Mouse (Mus musculus) neural tube, embryonic 10.5 days (tissue): ENCODE results near the gene Flt1.

Experiments
- DNase-seq: peaks from one replicate; pipeline ENCODE4 v3.0.0-alpha.2; 2017; ENCODE audit warnings: low spot score; ENCODE audit errors: extremely low spot score

The Flt1 gene

DNA sequence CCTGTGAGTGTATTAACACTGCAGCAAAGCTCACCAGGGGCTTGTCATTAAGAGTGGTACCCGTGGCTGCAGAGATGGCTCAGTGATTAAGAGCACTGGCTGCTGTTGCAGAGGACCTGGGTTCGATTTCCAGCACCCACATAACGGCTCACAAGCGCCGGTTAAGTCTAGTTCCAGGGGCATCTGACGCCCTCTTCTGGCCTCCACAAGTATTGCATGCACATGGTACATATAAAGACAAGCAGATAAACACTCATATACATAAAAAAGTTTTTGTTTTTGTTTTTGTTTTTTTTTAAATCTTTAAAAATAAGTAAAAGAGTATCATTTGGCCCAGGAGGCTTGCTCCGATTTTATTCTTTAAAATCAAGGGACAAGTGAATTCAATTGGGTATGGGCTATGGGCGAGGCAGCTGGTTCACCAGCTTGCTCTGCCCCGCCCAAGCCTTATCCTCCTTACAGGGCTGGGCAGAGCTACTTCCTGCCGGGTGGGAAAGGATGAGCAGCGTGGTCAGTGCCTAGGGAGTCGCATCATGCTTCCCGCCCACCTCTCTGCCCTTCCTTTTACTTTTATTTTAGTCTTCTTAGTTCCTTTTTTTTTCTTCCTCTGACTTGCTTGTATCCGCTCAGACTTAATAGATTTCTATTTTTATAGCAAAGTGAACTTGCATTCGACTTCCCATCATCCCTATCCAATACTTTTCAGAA, 57.0 kb downstream of the Flt1 start:
- DNase-seq = no peak

- DNase-seq = no peak
These were observed 59.9 kb downstream of the Flt1 start for GRCm38 (mm10) chr5:147665946-147666345.

DNA sequence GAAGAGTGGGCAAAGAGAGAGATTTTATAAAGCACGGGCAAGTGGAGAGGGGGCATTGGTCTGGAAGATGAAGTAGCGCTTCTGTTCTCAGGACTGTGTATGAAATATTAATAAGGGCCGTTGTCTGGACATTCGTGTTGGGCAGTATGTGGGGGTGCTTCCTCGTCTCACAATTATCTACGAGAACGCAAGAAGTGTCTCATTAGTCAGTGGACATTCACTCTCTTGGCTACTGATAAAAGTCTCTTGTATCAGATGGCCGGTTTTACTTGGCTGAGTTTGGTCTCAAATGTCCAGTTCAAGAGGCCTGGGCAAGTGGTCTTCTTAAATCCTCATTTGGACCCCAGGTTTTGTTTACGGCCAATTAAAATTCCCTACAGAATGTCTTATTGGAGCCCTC, 60.4 kb downstream of the Flt1 start:
- DNase-seq = no peak

GRCm38 (mm10) chr5:147659909-147660308, 65.9 kb downstream of the Flt1 start:
- no peak for DNase-seq

DNA sequence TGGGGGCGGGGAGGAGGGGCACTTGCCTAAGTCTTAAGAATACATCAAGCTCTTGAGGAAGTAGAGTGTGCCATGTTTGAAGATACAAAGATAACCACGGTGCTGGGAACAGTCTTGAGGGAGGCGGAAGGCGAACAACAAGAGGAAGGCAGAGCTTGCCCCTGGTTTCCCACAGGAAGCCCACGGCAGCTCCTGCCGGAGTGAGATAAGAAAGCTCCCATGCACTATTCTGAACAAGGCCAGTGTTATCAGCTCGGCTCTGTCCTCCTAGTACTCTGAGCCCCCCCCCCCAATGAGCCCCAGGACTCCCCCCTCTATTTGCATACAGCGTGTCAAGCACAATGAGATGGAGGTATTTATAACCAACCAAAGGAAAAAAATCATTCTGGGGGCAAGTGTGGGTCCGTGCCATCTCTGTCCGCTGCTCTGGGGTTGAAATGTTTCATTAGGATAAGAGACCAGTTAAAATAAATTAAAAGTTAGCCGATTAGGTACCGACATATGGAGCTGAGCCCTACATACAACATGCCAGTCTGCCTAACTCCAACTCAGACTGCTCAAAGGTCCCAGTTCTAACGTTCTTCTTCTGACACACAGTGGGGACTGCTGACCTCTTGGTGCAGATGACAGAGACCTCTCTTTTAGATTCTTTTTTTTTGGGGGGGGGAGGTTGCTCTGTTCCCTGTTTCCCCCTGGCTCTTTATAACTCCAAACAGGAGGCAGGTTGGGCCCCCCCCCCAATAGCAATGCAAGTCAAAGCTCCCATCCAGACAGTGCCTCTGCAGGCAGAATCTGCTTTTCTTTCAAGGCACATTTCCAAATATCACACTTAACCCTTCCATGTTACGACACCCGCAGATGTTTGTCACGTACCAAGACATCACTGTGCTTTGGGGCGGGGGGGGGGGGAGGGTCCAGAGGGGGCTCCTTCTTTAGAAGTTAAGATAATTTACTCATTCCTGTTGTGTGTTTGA, 67.6 kb downstream of the Flt1 start:
- no peak for DNase-seq

GRCm38 (mm10) chr5:147655761-147656160, 70.0 kb downstream of the Flt1 start:
- no peak for DNase-seq

DNA sequence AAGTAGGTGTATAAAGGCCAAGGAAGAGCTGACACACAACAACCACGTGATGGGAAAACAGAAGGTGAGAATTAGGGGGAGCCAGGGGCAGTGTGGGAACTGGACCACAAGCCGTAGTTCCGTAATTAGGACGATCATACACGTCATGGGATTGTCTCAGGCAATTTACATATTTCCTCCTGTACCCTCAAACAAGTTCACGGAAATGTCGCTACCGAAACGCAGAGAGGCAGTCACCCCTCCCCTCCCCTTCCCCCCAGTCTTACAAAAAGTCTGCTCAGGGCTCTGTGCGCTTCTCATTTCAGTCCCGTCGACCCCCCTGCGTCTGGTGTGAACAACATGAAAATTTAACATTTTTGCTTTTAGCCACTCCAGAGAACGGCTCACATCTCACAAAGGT, 74.6 kb downstream of the Flt1 start:
- no peak for DNase-seq

DNA sequence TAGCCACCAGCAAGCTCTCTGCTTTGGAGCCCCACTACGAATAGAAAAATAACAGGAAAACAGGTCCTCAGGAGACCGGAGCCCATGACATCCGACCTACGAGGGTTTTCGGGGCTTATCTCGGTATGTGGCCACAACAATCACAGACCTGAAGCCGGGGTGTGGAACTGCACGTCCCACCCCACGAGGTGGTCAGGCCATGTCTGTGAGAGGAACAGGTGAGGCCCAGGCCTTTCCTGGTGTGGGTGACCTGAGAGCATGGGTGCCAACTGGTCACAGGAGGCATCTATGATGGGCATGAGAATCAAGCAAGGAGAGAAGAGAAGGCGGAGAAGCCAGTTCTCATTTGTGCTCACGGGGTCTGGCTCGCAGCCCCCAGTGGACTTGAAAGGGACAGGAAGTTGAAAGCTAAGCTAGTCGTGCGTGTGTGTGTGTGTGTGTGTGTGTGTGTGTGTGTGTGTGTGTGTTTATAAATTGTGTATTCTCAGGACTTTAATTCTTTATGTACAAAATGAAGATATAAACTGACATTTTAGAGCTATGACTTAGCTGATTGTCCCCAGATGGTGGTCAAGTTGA, 79.4 kb downstream of the Flt1 start:
- no peak for DNase-seq

DNA sequence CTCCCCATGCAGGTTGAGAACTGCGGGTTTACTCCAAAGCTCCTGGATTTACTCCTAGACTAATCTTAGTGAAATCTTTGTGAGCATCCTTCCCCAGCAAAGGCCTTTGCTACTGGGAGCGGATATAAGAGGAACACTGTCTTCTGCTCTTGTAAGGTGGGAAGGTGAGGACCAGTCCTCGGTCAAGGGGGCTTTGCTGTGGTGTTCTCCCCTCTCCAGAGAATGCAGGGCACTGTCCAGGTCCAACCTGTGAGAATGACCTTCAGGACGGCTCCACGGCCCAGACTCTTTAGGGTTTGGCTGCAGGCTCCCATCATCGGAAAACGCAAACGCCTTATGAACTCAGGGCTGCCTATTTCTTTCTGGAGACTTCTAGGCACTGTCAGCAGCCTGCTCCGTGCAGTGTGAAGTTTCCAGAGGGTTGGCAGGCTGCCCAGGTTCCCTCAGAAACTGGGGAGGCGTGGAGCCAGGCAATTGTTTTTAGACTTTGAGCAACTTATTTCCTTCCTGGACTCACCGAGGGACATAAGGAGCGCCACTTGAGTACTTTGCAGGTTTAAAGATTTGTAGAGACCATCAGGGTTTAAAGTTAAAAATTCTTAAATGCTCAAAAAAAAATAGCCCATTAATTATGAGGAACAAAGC, 80.7 kb downstream of the Flt1 start:
- DNase-seq = no peak

DNA sequence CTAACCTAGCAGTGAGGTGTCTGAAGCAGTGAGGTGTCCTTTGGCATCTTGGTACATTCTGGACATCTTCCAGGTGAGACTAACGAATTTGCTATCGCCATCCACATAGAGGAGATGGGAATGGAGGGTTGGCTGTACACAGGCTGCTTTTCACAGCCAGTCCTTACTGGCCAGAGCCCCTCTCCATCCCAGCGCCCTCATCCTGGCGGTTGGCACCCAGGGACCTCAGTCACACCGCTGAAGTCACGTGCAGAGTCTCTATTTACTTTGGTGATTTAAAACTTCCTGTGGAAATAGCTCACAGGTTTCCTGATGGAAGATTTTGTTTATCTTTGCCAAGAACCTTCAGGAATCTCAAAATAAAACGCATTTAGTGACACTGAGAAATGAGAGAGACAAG, 84.4 kb downstream of the Flt1 start:
- no peak for DNase-seq

DNA sequence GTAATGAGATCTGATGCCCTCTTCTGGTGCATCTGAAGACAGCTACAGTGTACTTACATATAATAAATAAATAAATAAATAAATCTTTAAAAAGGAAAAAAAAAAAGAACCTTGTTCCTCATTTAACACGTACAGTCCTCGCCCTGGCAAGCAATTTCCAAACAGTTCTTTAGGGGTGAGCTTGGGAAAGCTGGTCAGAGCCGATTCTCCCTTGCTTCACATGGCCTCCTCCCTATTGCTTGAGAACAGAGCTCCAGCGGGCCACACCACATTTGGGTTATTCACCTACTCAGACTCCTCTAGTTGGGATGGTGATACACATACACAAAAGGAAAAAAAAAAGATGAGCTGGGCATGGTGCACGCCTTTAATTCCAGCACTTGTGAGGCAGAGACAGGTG, 85.9 kb downstream of the Flt1 start:
- no peak for DNase-seq

GRCm38 (mm10) chr5:147636676-147637075, 89.1 kb downstream of the Flt1 start:
- no peak for DNase-seq

DNA sequence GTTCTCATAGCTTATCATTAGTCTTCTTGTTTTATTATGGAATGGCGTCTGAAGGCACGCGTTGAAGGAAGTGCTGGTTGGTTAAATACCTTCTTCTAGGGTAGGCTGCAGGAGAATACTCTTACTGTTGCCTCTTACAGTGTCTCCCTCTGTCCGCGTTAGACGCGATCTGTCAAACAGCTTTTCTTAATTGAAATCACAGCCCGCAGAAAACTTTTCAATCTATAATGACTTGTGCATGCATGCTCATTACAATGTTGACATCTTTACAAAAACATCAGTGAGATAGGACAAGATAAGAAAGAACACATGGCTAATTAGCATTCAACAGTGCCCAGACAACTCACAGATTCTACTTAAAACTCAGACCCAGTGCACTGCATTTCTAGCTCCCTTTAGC, 89.9 kb downstream of the Flt1 start:
- DNase-seq = no peak

DNA sequence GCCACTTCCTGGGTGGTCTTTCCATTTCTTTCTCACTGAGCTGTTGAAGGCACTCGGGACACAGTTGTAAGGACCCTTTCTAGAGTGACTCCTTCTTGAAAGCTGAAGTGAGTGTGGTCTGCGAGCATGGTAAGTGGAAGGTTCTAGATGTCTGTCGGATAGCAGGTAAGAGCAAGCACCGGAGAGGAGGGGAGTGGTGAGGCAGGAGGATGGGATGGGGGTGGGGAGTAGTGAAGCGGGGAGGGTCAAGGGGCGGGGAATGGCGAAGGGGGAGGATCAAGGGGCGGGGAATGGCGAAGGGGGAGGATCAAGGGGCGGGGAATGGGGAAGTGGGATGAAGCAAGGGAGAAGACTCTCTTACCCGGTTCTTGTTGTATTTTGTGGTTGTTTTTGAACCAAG, 91.8 kb downstream of the Flt1 start:
- no peak for DNase-seq

DNA sequence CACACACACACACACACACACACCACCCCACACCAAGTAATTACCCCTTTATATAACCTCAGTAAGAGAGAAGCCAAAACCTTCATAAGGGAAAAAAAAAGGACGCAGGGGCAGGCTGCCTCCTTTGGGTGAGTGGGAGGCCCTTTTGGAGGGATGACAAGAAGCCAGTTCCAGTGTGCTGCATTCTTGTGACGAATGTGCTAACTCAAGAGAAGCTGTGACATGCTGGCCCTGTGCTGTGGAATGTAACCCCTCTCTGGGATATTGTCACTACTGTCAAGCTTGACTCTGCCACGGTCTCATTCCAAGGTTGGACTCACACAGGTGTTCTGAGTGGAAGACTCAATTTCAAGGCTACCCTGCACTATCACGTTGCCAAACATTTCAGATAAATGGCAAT, 93.1 kb downstream of the Flt1 start:
- DNase-seq = no peak

- DNase-seq = no peak
These were observed 95.2 kb downstream of the Flt1 start for GRCm38 (mm10) chr5:147630426-147631290.

GRCm38 (mm10) chr5:147626944-147627343, 98.9 kb downstream of the Flt1 start:
- no peak for DNase-seq

DNA sequence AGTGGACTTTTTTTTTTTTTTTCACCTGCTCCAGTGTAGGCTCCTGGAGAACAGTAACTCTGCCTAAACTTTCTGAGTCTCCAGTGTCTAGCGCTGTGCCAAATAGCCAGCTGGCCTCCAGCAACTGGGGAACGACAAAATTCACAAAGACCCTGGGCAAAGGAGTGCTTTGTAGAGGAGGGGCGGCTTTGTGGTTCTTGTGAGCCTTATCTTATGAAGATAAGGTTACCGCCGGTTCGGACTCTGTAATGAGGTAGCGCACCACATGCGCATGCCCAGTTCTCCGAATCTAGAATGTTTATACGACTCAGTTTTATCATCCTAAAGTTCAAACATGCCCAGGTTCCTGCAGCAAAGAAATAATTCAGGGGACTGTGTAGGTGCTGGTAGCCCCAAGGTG, 102.1 kb downstream of the Flt1 start:
- no peak for DNase-seq

- DNase-seq = peak; percentile 31
These were observed 105.6 kb downstream of the Flt1 start for GRCm38 (mm10) chr5:147620178-147620577.

- no peak for DNase-seq
These were observed 107.6 kb downstream of the Flt1 start for GRCm38 (mm10) chr5:147618243-147618642.

GRCm38 (mm10) chr5:147616450-147616849, 109.4 kb downstream of the Flt1 start:
- no peak for DNase-seq
